Mouse (Mus musculus) intestine, postnatal 0 days (tissue): ENCODE measurements at regions not wholly inside any gene's neighbourhood (a gene's known extent, or its start where the extent isn't known, plus 50 kb on each side); places are given as distances from the start of the nearest gene placed in this dataset.
"Not testable (repeated sequence)": the region's sequence is repeated elsewhere in the genome, so short reads cannot be mapped to it uniquely, and the experiment has no call there.

Source experiments
- ATAC-seq: fragments of 200-750 bp; cut with Nextera tagmentation; 2 replicates; pipeline ENCODE4 v1.8.0; 2017; ENCODE audit warnings: mild to moderate bottlenecking, moderate TSS enrichment, moderate library complexity
- H3K27ac ChIP-seq: fragments of 300-500 bp; sonication (generic); 2 replicates; pipeline ENCODE4 v1.5.1; 2014; ENCODE audit warnings: mild to moderate bottlenecking, low read depth, low read length, moderate library complexity
- H3K27me3 ChIP-seq: fragments of 300-500 bp; sonication (generic); replicated peaks from 2 replicates; pipeline ENCODE4 v1.6.1; 2014; ENCODE audit warnings: low read length, mixed read lengths; ENCODE audit not compliant: control insufficient read depth, insufficient read depth
- H3K36me3 ChIP-seq: fragments of 300-500 bp; sonication (generic); 2 replicates; pipeline ENCODE4 v1.6.1; 2014; ENCODE audit warnings: mild to moderate bottlenecking, moderate library complexity; ENCODE audit not compliant: control insufficient read depth, insufficient read depth
- H3K4me1 ChIP-seq: fragments of 300-500 bp; sonication (generic); replicated peaks from 2 replicates; pipeline ENCODE4 v1.6.1; 2014; ENCODE audit warnings: antibody characterized with exemption, low read length, mixed read lengths; ENCODE audit not compliant: control insufficient read depth, insufficient read depth
- H3K4me2 ChIP-seq: fragments of 300-500 bp; sonication (generic); replicated peaks from 2 replicates; pipeline ENCODE4 v1.6.1; 2014; ENCODE audit warnings: low read depth, mild to moderate bottlenecking, moderate library complexity
- H3K4me3 ChIP-seq: fragments of 300-500 bp; sonication (generic); 2 replicates; pipeline ENCODE4 v1.5.1; 2014; ENCODE audit warnings: low read depth, low read length
- H3K9ac ChIP-seq: fragments of 300-500 bp; sonication (generic); 2 replicates; pipeline ENCODE4 v1.6.1; 2014; ENCODE audit warnings: mild to moderate bottlenecking, low read depth, low read length
- H3K9me3 ChIP-seq: fragments of 300-500 bp; sonication (generic); 2 replicates; pipeline ENCODE4 v1.6.1; 2016; ENCODE audit warnings: mixed run types; ENCODE audit not compliant: control insufficient read depth
- CTCF ChIP-seq: sonication (generic); IDR thresholded peaks from 2 replicates; pipeline ENCODE4 v1.5.1; 2016; ENCODE audit warnings: low read depth, mild to moderate bottlenecking, control low read depth, antibody characterized with exemption, moderate library complexity
- WGBS: fragments of 180-500 bp; shearing (Covaris S2); extraction: QIAGEN DNeasy Blood & Tissue Kit; methylation state at CpG from one replicate; pipeline ENCODE4 v1.1.7; 2014; 5-methylcytosine and 5-hydroxymethylcytosine counted together

- H3K27me3 ChIP-seq = no peaks in the 10 kb centered on the region
- no peak overlapping the region for H3K27ac ChIP-seq
- ATAC-seq = no peak
- H3K9ac ChIP-seq = no peak overlapping the region
- no peak overlapping the region for H3K4me3 ChIP-seq
- WGBS = 58% methylated on average over 5 of the region's 5 CpGs
- no peak for TF ChIP-seq CTCF
- H3K4me2 ChIP-seq = no peak overlapping the region
- no peaks in the 10 kb centered on the region for H3K4me1 ChIP-seq
- no peaks in the 10 kb centered on the region for H3K36me3 ChIP-seq
- H3K9me3 ChIP-seq = no peaks in the 10 kb centered on the region
Measured at GRCm38 (mm10) chr10:119086450-119086849, 153.4 kb downstream of the Cand1 start.

- no peaks in the 10 kb centered on the region for H3K9me3 ChIP-seq
- H3K27me3 ChIP-seq = no peaks in the 10 kb centered on the region
- 67% methylated on average over 4 of the region's 4 CpGs for WGBS
- H3K4me2 ChIP-seq = no peak overlapping the region
- no peaks in the 10 kb centered on the region for H3K4me1 ChIP-seq
- no peak overlapping the region for H3K9ac ChIP-seq
- no peak overlapping the region for H3K27ac ChIP-seq
- H3K4me3 ChIP-seq = no peak overlapping the region
- no peak for TF ChIP-seq CTCF
- ATAC-seq = no peak
- no peaks in the 10 kb centered on the region for H3K36me3 ChIP-seq
Measured at GRCm38 (mm10) chr10:119083431-119083830, 156.4 kb downstream of the Cand1 start.

- no peak overlapping the region for H3K4me3 ChIP-seq
- no peaks in the 10 kb centered on the region for H3K36me3 ChIP-seq
- TF ChIP-seq CTCF = no peak
- no peaks in the 10 kb centered on the region for H3K4me1 ChIP-seq
- H3K27ac ChIP-seq = no peak overlapping the region
- no peaks in the 10 kb centered on the region for H3K27me3 ChIP-seq
- H3K9me3 ChIP-seq = no peaks in the 10 kb centered on the region
- WGBS = 78% methylated on average over 2 of the region's 2 CpGs
- no peak for ATAC-seq
- no peak overlapping the region for H3K9ac ChIP-seq
- H3K4me2 ChIP-seq = no peak overlapping the region
Measured at GRCm38 (mm10) chr10:119082861-119083260, 157.0 kb downstream of the Cand1 start.

GRCm38 (mm10) chr10:119081766-119082165 is 158.1 kb downstream of the Cand1 start:
- H3K27ac ChIP-seq, H3K4me1 ChIP-seq, H3K9ac ChIP-seq, H3K4me2 ChIP-seq, H3K4me3 ChIP-seq, H3K9me3 ChIP-seq, H3K36me3 ChIP-seq, ATAC-seq, H3K27me3 ChIP-seq: not testable (repeated sequence)
- 73% methylated on average over 3 of the region's 3 CpGs for WGBS

- Histone ChIP-seq H3K4me3 (no peak overlapping the region), H3K4me1 (peaks cover 8% of the 10 kb centered on the region; the same call in 1 of the 2 replicates), H3K9ac (no peak overlapping the region), H3K27me3 (no peaks in the 10 kb centered on the region), H3K4me2 (peak overlapping the region; percentile 49), H3K36me3 (no peaks in the 10 kb centered on the region), H3K27ac (no peak overlapping the region), H3K9me3 (no peaks in the 10 kb centered on the region)
- WGBS = 8% methylated on average over 12 of the region's 12 CpGs
- no peak for TF ChIP-seq CTCF
- ATAC-seq = no peak
Measured at GRCm38 (mm10) chr10:119076100-119076566, 163.7 kb downstream of the Cand1 start.

GRCm38 (mm10) chr10:119074887-119075286 is 165.0 kb downstream of the Cand1 start:
- no peak overlapping the region for H3K9ac ChIP-seq
- no peak for TF ChIP-seq CTCF
- H3K27me3 ChIP-seq = no peaks in the 10 kb centered on the region
- H3K9me3 ChIP-seq = no peaks in the 10 kb centered on the region
- peak; percentile 36; the same call in 1 of the 2 replicates for ATAC-seq
- no peak overlapping the region for H3K27ac ChIP-seq
- peaks cover 8% of the 10 kb centered on the region; the same call in 1 of the 2 replicates for H3K4me1 ChIP-seq
- 28% methylated on average over 15 of the region's 15 CpGs for WGBS
- H3K4me2 ChIP-seq = peak overlapping the region; percentile 49
- H3K4me3 ChIP-seq = no peak overlapping the region
- H3K36me3 ChIP-seq = no peaks in the 10 kb centered on the region

- no peaks in the 10 kb centered on the region for H3K9me3 ChIP-seq
- no peak overlapping the region for H3K27ac ChIP-seq
- ATAC-seq = no peak
- H3K27me3 ChIP-seq = no peaks in the 10 kb centered on the region
- TF ChIP-seq CTCF = no peak
- H3K36me3 ChIP-seq = no peaks in the 10 kb centered on the region
- no peak overlapping the region for H3K4me3 ChIP-seq
- peaks cover 8% of the 10 kb centered on the region; the same call in 1 of the 2 replicates for H3K4me1 ChIP-seq
- WGBS = 97% methylated on average over 3 of the region's 3 CpGs
- no peak overlapping the region for H3K4me2 ChIP-seq
- no peak overlapping the region for H3K9ac ChIP-seq
Measured at GRCm38 (mm10) chr10:119073991-119074390, 165.9 kb downstream of the Cand1 start.
